Mouse (Mus musculus) myocyte (in vitro differentiated cells): ENCODE measurements around the gene Pdcd11. TPM values are rescaled to one million over a fixed set of nuclear protein-coding genes. Genes with fewer than 3 reads are reported as not detected.
A peak's percentile ranks its signal among the peaks of the same experiment; 100 is the strongest.

Experiments
- H3K27me3 ChIP-seq: one replicate; pipeline ENCODE4 v1.6.1; 2011; ENCODE audit not compliant: control insufficient read depth, insufficient read depth, insufficient read length
- H3K36me3 ChIP-seq: one replicate; pipeline ENCODE4 v1.6.1; 2011; ENCODE audit not compliant: control insufficient read depth, insufficient read depth
- H3K4me2 ChIP-seq: one replicate; pipeline ENCODE4 v1.6.1; 2011; ENCODE audit warnings: low read depth, control low read depth
- H3K4me3 ChIP-seq: one replicate; pipeline ENCODE4 v1.5.1; 2011; ENCODE audit warnings: mild to moderate bottlenecking, control low read depth, moderate library complexity
- H3K79me2 ChIP-seq: one replicate; pipeline ENCODE4 v1.6.1; 2011; ENCODE audit not compliant: control insufficient read depth, insufficient read depth
- H3ac ChIP-seq: one replicate; pipeline ENCODE4 v1.6.1; 2011; ENCODE audit not compliant: control insufficient read depth, insufficient read length
- CEBPB ChIP-seq: IDR thresholded peaks from 2 replicates; pipeline ENCODE4 v1.6.1; 2011; ENCODE audit warnings: mild to moderate bottlenecking, moderate library complexity; ENCODE audit not compliant: poor library complexity, insufficient read depth, severe bottlenecking
- E2F4 ChIP-seq: IDR thresholded peaks from one replicate; pipeline ENCODE4 v1.6.1; 2011; ENCODE audit warnings: mild to moderate bottlenecking, control low read depth, moderate library complexity; ENCODE audit not compliant: insufficient read depth
- MAX ChIP-seq: IDR thresholded peaks from one replicate; pipeline ENCODE4 v1.6.1; 2011; ENCODE audit warnings: low read depth, mild to moderate bottlenecking, control low read depth
- MYOD1 ChIP-seq, 3 experiments: IDR thresholded peaks; one replicate each; pipeline ENCODE4 v1.6.1; 2011; ENCODE audit warnings: control low read depth in 2 of 3, low read depth in 2 of 3, mild to moderate bottlenecking in 2 of 3, moderate library complexity in 1 of 3; ENCODE audit not compliant: insufficient read length in 2 of 3, control insufficient read depth in 1 of 3
- MYOG ChIP-seq, 3 experiments: IDR thresholded peaks; one replicate each; pipeline ENCODE4 v1.6.1; 2011; ENCODE audit warnings: control low read depth in 2 of 3, low read depth in 2 of 3, mild to moderate bottlenecking in 2 of 3; ENCODE audit not compliant: insufficient read length in 2 of 3, control insufficient read depth in 1 of 3, insufficient read depth in 1 of 3
- POLR2A ChIP-seq: IDR thresholded peaks from one replicate; pipeline ENCODE4 v1.6.1; 2011; ENCODE audit warnings: low read depth, mild to moderate bottlenecking, control low read depth, moderate library complexity; ENCODE audit not compliant: insufficient read length
- POLR2AphosphoS2 ChIP-seq: IDR thresholded peaks from one replicate; pipeline ENCODE4 v1.6.1; 2011; ENCODE audit warnings: low read depth, control low read depth; ENCODE audit not compliant: insufficient read length
- REST ChIP-seq: IDR thresholded peaks from one replicate; pipeline ENCODE4 v1.6.1; 2011; ENCODE audit warnings: mild to moderate bottlenecking, control low read depth, moderate library complexity; ENCODE audit not compliant: insufficient read depth, insufficient read length
- SRF ChIP-seq: IDR thresholded peaks from one replicate; pipeline ENCODE4 v1.6.1; 2011; ENCODE audit warnings: low read depth; ENCODE audit not compliant: control insufficient read depth, insufficient read length
- TCF12 ChIP-seq: IDR thresholded peaks from one replicate; pipeline ENCODE4 v1.6.1; 2011; ENCODE audit warnings: mild to moderate bottlenecking, control low read depth; ENCODE audit not compliant: poor library complexity, insufficient read depth, severe bottlenecking
- TCF3 ChIP-seq: IDR thresholded peaks from one replicate; pipeline ENCODE4 v1.6.1; 2011; ENCODE audit warnings: low read depth, control low read depth; ENCODE audit not compliant: insufficient read length
- USF1 ChIP-seq: IDR thresholded peaks from one replicate; pipeline ENCODE4 v1.6.1; 2011; ENCODE audit warnings: low read depth, mild to moderate bottlenecking, control low read depth, moderate library complexity
- polyA plus RNA-seq: library from polyadenylated mRNA; unstranded; fragments of >200 nt; fragmentation: generic; extraction: Trizol; gene quantifications from one replicate; pipeline ENCODE4 v1.2.1, GENCODE M21; 2012; ENCODE audit warnings: missing spikeins

The Pdcd11 gene
- polyA plus RNA-seq, 1 experiment: 16.1 TPM

DNA sequence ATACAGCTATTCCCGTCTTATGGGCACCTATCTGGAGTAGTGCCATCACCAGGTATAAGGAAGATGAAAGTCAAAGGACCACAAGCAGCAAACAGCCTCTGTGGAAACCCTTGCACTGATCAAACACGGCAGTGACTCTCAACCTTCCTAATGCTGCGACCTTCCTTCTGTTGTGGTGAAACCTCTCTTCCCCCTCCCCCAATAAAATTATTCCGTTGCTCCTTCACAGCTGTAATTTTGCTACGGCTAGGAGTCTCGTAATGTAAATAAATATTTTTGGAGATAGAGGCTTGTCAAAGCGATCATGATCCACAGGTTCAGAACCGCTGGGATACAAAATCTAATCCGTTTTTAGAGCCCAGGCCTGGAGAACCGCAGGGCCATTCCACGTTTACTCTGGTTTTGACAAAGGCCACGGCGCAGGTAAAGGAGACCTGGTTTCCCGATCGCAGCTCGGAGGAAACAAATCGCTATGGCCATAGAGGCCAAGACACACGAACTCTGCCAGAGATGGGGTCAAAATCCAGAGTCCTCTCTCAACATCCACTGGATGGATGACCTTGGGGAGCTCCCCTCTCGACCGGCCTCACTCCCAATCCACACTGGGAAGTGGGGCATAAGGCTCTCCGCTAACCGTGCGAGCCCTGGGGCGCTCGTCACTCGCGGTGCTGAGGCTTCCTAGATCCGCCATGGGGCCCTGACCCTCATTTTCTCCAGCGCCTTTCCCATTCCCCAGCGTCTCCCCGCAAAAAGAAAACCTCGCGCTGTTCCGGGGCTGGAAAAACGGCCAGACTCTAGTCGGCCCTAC lies 646 bp upstream of the Pdcd11 start:
- Histone ChIP-seq H3K4me2 (peak overlapping the region; percentile 100), H3K4me3 (peak overlapping the region; percentile 100), H3K79me2 (peaks cover 82% of the 10 kb centered on the region), H3K27me3 (no peaks in the 10 kb centered on the region), H3K36me3 (peaks cover 35% of the 10 kb centered on the region), H3ac (peak overlapping the region; percentile 75)
- TF ChIP-seq REST (no peak), MYOG (IDR thresholded peaks at IDR 0.05; ENCODE audit: control insufficient read depth in 1 of 3, insufficient read depth in 1 of 3, insufficient read length in 2 of 3, low read depth in 2 of 3) (no peak), TCF3 (no peak), MYOD1 (IDR thresholded peaks at IDR 0.05; ENCODE audit: control insufficient read depth in 1 of 3, insufficient read length in 2 of 3, low read depth in 2 of 3) (no peak), CEBPB (no peak), MAX (no peak), POLR2AphosphoS2 (no peak), E2F4 (no peak), USF1 (no peak), TCF12 (no peak), POLR2A (no peak)

DNA sequence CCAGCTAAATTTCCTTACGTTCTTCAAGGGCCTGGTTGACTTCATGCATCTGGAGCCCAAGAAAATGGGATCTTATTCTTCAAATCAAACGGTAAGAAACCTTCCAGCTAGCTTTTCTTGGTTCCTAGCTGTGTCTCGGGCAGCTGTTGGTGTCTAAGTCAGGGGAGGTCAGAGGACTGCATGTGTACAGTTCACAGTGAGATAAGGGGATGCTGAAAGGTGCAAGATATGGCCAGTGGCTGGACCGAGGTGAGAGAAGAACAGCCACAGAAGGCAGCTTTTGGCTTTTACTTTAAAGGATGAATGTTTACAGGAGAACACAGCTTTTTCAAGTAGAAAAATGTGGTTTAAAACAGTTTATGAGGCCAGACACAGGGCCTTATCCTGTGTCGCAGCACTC lies 10.5 kb downstream of the Pdcd11 start:
- Histone ChIP-seq H3K79me2 (no peaks in the 10 kb centered on the region), H3K27me3 (no peaks in the 10 kb centered on the region), H3K4me3 (no peak overlapping the region), H3ac (no peak overlapping the region), H3K4me2 (no peak overlapping the region), H3K36me3 (peaks cover 64% of the 10 kb centered on the region)
- TF ChIP-seq TCF12 (no peak), TCF3 (no peak), MAX (no peak), E2F4 (no peak), POLR2AphosphoS2 (no peak), SRF (no peak), MYOD1 (IDR thresholded peaks at IDR 0.05; ENCODE audit: control insufficient read depth in 1 of 3, insufficient read length in 2 of 3, low read depth in 2 of 3) (no peak), USF1 (no peak), MYOG (IDR thresholded peaks at IDR 0.05; ENCODE audit: control insufficient read depth in 1 of 3, insufficient read depth in 1 of 3, insufficient read length in 2 of 3, low read depth in 2 of 3) (no peak), POLR2A (no peak), REST (no peak), CEBPB (no peak)

DNA sequence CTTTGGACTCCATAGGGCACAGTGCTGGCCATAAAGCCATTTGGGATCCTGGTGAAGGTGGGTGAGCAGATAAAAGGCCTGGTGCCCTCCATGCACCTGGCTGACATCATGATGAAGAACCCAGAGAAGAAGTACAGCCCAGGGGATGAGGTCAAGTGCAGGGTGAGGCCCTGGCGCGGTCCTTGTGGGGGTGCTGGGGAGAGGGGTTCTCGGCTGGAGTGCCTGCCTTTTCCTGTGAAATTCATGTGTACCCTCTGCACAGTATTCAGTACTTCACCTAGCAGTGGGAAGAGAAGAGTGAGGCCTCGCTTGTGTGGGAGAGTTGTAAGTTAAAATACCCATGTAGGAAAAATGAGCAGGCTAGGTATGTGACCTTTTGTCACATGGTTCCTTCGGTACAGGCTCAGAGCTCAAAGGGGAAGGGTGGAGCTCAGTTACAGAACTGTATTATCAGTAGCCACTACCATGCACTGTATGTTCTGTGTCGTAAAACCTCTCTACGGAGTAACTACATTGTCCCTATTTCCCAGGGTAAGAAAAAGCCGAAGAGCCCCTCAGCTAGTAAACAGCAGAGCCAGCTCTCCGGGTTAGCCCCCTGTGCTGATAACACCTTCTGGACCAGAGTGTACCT lies 14.2 kb downstream of the Pdcd11 start:
- no peak for TF ChIP-seq MYOG (IDR thresholded peaks at IDR 0.05; ENCODE audit: control insufficient read depth in 1 of 3, insufficient read depth in 1 of 3, insufficient read length in 2 of 3, low read depth in 2 of 3)
- TF ChIP-seq USF1: no peak
- TF ChIP-seq TCF3: no peak
- no peak for TF ChIP-seq E2F4
- TF ChIP-seq SRF: no peak
- no peak for TF ChIP-seq REST
- no peak for TF ChIP-seq POLR2A
- no peak for TF ChIP-seq MYOD1 (IDR thresholded peaks at IDR 0.05; ENCODE audit: control insufficient read depth in 1 of 3, insufficient read length in 2 of 3, low read depth in 2 of 3)
- no peak for TF ChIP-seq POLR2AphosphoS2
- TF ChIP-seq TCF12: no peak
- no peak for TF ChIP-seq MAX
- no peak for TF ChIP-seq CEBPB
- Histone ChIP-seq H3K4me2 (no peak overlapping the region), H3K36me3 (peaks cover 69% of the 10 kb centered on the region), H3K4me3 (no peak overlapping the region), H3K27me3 (no peaks in the 10 kb centered on the region), H3ac (no peak overlapping the region), H3K79me2 (no peaks in the 10 kb centered on the region)

- Histone ChIP-seq H3ac (no peak overlapping the region), H3K79me2 (no peaks in the 10 kb centered on the region), H3K4me2 (no peak overlapping the region), H3K4me3 (no peak overlapping the region), H3K27me3 (no peaks in the 10 kb centered on the region), H3K36me3 (peaks cover 38% of the 10 kb centered on the region)
- TF ChIP-seq POLR2A (no peak), TCF12 (no peak), MYOG (IDR thresholded peaks at IDR 0.05; ENCODE audit: control insufficient read depth in 1 of 3, insufficient read depth in 1 of 3, insufficient read length in 2 of 3, low read depth in 2 of 3) (no peak), MAX (no peak), REST (no peak), USF1 (no peak)
Measured at GRCm38 (mm10) chr19:47118634-47119033, 28.1 kb downstream of the Pdcd11 start.
